Mouse (Mus musculus) heart, adult 18-20 months (tissue): Measurements from ENCODE around the gene Iffo2. TPM values are rescaled to one million over a fixed set of nuclear protein-coding genes. Genes with fewer than 3 reads are reported as not detected.

ENCODE experiments used
- DNase-seq, 2 experiments: peaks; one replicate each; pipeline ENCODE4 v3.0.0; 2021 to 2022; ENCODE audit warnings: mixed read lengths in 1 of 2
- total RNA-seq, 2 experiments: library from RNA; stranded (reverse); gene quantifications; 2 replicates each; pipeline ENCODE4 v1.2.3; 2021

Iffo2 gene
- total RNA-seq, 2 experiments from 2014 or later, result 4.3 to 4.4 TPM

DNA sequence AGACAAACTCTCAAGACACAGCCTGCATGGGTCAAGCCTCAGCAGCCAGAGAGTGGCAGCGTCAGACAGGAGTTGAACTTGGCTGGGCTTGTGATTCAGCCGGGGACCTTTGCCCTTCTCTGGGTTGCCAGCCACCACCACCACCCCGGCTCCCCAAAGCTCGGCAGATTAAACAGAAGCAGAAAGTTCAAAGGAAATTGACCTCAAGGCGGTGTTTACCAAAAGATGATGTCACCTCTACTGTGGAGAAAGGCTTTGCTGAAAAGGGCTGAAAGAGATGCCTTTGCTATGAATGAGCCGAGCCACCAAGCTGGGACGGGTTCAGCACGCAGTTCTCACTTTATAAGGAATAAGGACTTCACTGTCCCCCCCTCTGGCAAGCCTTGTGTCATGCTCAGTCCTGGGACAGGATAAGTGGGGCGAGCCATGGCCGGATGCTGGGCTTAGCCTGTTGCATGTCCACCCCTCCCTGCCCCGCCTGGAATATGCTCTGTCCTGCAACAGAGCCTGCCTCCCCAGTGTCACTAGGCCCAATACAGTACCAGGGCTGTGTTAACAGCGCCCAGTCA lies 4.9 kb downstream of the Iffo2 start:
- peak; percentile 64 to 66 for DNase-seq

DNA sequence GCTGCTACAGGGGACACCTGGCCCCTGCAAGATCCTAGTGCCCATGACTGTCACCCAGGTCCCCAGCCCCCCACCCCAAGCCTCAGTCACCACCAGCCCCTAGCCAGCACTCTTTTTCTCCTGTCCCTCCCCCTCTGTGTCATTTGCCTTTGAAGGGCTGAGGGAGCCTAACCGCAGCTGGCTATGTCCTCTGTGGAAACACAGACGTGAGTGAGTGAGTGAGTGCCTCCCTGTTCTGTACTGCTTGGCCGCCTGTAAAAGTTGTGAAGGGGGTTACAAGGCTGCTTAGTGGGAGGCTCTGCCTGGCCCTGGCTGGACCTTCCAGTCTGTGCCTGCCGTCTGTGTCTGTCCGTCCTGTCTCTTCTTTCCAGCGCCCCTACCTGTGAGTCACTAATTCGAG lies 5.4 kb downstream of the Iffo2 start:
- no peak for DNase-seq

- DNase-seq, result no peak
Observed at GRCm38 (mm10) chr4:139536706-139537105, 6.4 kb downstream of the Iffo2 start.

- DNase-seq, result no peak
Observed at GRCm38 (mm10) chr4:139540784-139541183, 10.4 kb downstream of the Iffo2 start.

GRCm38 (mm10) chr4:139545791-139546190 lies 15.4 kb downstream of the Iffo2 start:
- DNase-seq, result no peak

GRCm38 (mm10) chr4:139549448-139549847 lies 19.1 kb downstream of the Iffo2 start:
- DNase-seq, result no peak

DNA sequence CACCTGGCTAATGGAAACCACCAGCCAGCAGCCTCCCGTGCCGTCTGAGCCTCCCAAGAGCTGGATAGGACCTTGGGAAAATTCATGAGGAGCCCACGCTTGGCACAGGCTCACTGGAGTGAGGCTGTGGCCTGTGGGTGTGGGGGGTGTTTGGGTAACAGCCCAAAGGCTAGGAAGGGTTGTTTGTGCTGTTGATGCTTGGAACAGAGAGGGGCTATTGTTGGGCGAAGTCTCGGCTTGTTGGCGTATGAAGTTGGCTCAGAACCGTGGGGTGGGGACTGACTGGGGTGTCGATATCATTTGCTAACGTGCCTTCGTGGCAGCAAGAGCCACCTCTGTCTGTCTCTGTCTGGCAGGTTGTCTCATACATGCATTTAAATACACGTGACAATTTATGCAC lies 24.9 kb downstream of the Iffo2 start:
- DNase-seq, result no peak

DNA sequence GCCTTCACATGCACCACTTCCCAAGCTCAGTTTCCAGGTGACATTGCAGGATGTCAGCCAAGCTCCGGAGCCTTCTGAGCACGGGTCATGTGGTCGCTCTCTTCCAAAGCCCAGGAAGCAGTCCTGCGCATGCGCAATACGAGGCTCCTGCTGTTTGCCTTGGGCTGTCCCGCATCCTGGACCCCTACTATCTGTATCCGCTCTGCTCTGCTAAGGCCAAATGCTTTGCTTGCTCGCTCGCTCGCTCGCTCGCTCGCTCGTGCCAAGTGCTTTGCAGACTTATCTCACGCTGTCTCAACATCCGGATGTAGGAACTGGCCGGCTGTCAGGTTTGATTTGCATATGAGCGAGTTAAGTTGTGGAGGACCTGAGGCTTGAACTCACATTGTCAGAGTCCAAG lies 25.6 kb downstream of the Iffo2 start:
- peak; percentile 45 to 79 for DNase-seq

GRCm38 (mm10) chr4:139568361-139568760 lies 38.0 kb downstream of the Iffo2 start:
- DNase-seq, result no peak

DNA sequence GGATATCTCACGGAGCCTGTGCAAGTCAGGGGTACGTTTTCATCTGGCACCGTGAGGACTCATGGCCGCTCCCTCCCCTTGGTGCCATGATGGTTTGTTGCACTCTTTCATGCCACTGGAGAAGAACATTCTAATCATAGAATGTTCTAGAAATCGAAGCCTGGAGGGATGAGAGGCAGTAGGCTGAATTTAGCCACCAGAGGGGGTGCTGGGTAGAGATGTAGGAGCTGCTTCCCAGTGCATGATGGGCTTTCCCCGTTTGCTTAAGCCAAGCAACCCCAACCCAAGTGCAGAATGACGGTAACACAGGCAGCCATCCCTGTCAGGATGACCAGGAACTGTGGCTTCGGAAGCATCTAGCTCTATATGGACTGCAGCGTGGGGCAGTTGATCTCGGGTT lies 40.4 kb downstream of the Iffo2 start:
- DNase-seq, result no peak

DNA sequence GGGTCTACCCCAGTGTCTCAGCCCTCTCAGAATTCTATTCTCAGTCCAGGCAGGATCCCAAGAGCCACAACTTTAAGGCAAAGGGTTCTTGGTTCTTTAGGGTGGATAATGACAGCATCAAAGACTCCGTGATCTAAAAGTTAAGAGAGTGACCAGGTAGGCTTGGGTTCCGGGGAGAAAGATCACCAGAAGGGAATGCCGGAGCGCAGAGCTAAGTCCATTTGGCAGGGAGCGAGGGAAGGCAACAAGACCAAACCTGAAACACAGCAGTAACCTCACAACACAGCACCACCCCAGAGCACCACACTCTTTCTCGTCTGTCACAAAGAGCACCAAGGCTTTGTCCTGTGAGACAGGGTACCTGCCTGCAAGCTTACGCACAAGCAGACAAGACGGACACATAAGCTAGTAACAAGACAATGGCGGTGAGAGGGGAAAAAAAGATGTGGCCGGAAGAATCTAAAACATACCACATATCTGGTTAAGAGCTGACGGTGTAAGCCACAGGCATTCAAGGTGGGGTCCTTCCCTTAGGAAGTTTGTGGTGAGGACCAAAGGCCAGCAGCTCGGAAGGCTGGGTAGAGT lies 42.7 kb downstream of the Iffo2 start:
- no peak for DNase-seq

DNA sequence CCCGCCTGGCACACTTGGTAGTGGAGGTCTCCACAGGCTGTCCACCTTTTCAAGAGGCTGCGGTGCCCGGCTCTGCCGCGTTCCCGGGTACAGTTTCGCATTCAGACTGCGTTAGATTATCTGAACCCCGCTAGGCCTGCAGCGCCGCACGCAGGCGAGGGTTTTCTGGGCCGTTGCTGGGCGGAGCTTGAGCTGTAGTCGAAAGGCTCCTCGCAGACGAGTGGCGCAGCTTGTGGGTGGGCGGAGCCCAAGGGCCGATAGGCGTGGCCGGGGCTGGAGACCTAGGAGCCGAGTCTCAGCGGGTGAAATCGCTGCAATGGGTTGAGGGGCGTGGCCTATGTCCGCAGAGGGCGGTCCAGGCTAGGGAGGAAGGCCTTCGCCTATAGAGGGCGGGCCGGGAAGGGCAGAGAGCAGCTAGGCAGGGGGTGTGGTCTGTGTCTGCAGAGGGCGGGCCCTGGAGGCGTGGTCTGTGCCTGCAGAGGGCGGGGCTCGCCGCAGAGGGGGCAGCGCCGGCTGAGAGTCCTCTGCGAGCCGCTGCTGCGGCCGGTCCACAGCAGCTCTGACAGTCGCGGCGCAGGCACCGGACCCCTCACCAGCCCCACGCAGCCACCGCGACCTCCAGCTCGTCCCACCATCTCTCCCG lies 43.9 kb downstream of the Iffo2 start:
- peak; percentile 99 to 100 for DNase-seq

DNA sequence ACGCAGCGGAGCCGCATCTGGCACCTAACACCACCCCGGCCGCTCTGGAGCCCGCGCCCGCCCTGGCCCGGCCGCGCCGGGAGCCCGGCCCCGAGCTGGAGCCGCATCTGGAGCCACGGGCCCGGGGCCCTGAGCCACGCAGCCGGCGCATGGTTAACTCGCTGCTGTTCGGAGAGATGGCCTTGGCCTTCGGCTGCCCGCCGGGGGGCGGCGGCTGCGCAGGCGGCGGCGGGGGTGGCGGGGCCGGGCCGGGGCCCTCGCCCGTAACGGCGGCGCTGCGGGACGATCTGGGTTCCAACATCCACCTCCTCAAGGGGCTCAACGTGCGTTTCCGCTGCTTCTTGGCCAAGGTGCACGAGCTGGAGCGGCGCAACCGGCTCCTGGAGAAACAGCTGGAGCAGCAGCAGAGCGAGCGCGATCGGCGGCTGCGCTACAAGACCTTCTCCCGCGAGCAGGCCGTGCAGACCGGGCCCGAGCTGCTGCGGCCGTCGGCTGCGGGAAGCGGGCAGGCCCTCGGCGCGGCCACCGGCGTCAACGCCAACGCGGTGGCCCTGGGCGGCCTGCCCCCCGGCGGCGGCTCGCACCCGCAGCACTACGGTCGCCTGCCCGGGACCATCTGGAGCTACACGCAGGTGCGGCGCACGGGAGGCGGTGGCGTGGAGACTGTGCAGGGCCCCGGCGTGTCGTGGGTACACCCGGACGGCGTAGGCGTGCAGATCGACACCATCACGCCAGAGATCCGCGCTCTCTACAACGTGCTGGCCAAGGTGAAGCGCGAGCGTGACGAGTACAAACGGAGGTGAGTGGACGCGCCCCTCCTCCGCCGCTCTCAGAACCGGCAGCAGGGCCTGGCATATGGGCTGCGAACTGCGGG lies 44.7 kb downstream of the Iffo2 start:
- DNase-seq, result peak in 1 of 2 experiments; percentile 63

DNA sequence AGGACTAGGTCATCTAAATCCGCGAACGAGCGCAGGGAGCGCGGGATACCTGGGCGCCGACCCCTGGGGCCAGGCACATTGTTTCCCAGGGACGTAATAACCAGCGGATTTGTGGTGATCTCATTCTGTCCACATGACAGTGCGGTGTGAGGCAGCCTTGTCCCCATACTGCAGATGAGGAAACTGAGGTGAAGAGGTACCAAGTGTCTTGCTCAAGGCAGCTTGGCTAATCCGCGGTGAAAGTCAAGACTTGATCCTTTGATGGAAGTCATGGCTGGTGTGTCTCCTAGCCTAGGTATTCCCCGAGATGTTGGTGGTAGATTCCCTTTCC lies 45.3 kb downstream of the Iffo2 start:
- DNase-seq, result peak in 1 of 2 experiments; percentile 47

DNA sequence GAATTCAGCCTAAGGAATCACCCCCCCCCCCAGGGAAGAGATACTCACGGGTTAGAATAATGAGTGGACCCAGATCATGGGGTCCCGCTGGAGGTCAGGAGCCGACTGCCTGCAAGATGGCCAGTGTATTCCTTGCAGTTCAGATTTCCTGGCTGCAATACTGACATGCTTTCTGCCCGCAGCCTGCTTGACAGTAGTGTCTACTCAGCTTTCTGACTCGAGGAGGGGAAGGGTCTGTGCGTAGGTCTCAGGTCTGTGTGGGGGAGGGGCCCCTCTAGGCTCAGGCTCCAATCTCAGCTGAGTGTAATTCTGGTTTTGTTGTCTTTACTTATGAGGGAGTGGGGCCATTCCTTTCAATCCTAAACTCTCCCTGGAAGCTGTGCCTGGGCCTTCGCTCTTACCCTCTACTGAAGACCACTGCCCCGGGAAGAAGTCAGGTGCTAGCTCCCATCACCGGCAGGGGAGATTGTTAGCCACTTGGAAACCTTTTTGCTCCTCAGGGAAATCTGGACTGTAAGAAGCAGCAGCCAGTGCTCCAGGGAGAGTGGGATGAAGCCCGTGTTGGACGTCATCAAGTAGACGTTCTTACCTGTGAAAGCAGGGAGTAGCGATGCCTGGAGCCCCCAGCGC lies 46.0 kb downstream of the Iffo2 start:
- DNase-seq, result peak in 1 of 2 experiments; percentile 15

DNA sequence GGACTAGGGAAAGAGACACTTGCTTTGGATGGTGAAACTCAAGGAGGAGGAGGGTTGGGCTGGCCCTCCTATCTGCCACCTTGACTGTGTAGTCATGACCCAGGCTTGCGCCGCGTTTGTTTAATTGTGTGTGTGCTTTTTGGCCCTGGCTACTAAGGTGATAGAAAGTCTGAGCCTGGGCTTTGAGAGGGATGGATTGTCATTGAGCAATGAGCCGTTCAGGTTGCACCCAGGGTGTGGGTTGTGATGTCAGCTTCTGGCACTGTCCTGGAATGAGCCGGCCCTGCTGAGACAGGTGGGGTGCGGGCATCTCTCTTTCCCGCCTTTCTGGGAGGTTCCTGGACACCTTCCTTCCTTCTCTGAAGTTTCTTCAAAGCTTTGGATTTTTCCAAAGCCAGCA lies 46.7 kb downstream of the Iffo2 start:
- DNase-seq, result peak in 1 of 2 experiments; percentile 13

DNA sequence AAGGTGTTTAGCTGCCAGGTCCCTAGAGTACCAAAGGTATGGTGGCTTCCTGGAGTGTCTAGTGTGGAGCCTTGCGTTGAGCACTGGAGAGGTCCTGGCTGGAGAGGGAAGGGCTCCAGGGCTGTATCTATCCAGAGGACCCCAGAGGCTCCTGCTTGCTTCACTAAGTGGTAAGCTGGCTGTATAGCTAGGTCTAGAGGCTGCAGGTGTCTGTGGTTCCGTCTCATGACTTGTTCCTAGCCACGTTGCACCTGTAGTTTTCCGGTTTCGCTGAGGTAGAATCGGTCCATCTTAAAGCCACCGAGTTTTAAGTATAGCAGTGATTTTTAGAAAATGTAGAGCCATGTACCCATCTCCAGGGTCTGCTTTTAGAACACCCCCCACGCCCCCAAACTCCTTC lies 48.0 kb downstream of the Iffo2 start:
- DNase-seq, result no peak

DNA sequence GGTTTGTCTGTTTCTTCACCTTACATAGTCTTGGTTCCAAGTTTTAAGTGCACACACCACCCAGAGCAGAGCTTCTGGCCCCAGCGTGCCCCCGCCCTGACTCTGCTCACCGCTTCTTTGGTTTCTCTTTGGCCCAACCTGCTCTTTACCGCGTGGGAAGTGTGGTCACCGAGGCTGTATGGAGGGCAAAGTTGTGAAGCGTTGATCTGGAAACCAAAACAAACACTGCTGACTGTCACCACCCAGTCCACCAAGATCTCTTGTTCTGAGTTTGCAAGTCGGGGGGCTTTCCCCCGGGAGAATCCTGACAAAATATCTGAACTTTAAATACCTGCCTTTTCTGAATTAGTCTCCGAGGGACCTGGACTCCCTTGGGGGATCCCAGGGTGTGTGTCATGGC lies 48.7 kb downstream of the Iffo2 start:
- no peak for DNase-seq

DNA sequence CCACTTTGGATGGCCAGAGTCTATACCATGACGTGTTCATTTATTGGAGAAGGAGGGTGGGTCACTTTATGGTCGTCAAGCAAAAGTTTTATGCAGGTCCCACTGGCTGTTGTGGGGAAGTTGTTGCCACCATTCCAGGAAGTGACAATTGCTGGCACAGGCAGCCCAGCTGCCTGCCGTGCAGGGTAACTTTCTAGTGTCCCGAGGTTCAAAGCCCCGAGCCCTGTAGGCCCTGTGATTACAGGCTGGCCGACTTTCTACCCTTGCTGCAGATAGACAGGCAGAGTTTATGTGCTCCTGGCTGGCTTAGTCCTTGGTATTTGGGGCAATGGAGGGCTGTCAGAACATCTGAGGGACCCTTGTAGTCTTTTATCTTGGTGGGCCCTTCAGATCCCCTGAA lies 49.1 kb downstream of the Iffo2 start:
- DNase-seq, result peak in 1 of 2 experiments; percentile 29

DNA sequence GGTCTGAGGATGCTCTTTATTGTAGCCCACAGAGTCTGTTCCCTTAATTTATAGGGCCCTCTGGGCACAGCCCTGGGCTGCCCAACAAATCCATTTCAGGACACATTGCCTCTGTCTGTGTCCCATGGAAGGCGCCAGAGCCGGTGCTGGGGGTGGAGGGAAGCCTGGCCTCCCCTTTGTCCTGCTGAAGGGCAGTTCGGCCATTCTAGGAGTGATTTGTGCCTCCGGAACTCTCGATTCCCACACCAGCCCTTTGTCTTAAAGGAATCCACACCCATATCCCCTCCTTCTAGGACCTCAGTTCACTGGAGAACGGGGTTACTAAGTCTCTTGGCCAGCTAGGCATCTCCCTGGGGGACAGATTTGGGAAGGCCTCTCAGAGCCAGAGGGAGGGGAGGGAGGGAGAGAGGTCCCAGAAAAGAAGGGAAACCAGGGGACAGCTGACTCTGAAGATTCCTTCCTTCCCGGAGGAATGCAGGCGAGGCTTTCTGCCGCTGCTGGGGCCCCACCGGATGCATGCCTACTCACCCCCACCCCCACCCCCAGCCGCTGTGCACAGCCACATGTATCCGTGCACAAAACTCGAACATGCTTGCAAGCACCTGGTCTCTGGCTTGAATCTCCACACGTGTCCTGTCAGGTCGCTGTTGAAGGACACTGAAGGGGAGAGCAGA lies 50.5 kb downstream of the Iffo2 start:
- DNase-seq, result peak; percentile 73 to 74

- DNase-seq, result peak; percentile 56 to 57
Observed at GRCm38 (mm10) chr4:139581427-139582051, 51.2 kb downstream of the Iffo2 start.
